Mouse (Mus musculus) adrenal gland, adult 2 months (tissue): ENCODE measurements around the gene Prkcz. TPM values are rescaled to one million over a fixed set of nuclear protein-coding genes. Genes with fewer than 3 reads are reported as not detected.
"Not testable (repeated sequence)": the region's sequence is repeated elsewhere in the genome, so short reads cannot be mapped to it uniquely, and the experiment has no call there.

Experiments used
- DNase-seq: peaks from one replicate; pipeline ENCODE4 v3.0.0; 2021
- polyA plus RNA-seq: library from polyadenylated mRNA; depleted of rRNA; stranded (reverse); fragments of >200 nt; gene quantifications from 2 replicates; pipeline ENCODE4 v1.2.3, GENCODE M21; 2012
- total RNA-seq, 2 experiments: library from RNA; stranded (reverse); gene quantifications; 2 replicates each; pipeline ENCODE4 v1.2.3; 2021

Prkcz gene
- total and polyA plus RNA-seq, 3 experiments = 4.0 to 6.0 (median 4.7) TPM

- no peak for DNase-seq
Measured at GRCm38 (mm10) chr4:155359560-155360464, 1.3 kb downstream of the Prkcz start.

GRCm38 (mm10) chr4:155357601-155358000 is 3.6 kb downstream of the Prkcz start:
- no peak for DNase-seq

- DNase-seq = no peak
Measured at GRCm38 (mm10) chr4:155356354-155356753, 4.8 kb downstream of the Prkcz start.

- DNase-seq = no peak
Measured at GRCm38 (mm10) chr4:155354546-155354945, 6.6 kb downstream of the Prkcz start.

GRCm38 (mm10) chr4:155354035-155354434 is 7.1 kb downstream of the Prkcz start:
- DNase-seq = no peak

GRCm38 (mm10) chr4:155352581-155352980 is 8.6 kb downstream of the Prkcz start:
- no peak for DNase-seq

- DNase-seq = no peak
Measured at GRCm38 (mm10) chr4:155346350-155346749, 14.8 kb downstream of the Prkcz start.

- peak; percentile 53 for DNase-seq
Measured at GRCm38 (mm10) chr4:155345608-155345953, 15.6 kb downstream of the Prkcz start.

- DNase-seq = peak; percentile 9
Measured at GRCm38 (mm10) chr4:155344716-155345607, 16.2 kb downstream of the Prkcz start.

- DNase-seq = no peak
Measured at GRCm38 (mm10) chr4:155344299-155344600, 16.9 kb downstream of the Prkcz start.

GRCm38 (mm10) chr4:155343415-155344298 is 17.5 kb downstream of the Prkcz start:
- no peak for DNase-seq

GRCm38 (mm10) chr4:155336284-155337050 is 24.7 kb downstream of the Prkcz start:
- no peak for DNase-seq

- DNase-seq = no peak
Measured at GRCm38 (mm10) chr4:155332253-155332652, 28.9 kb downstream of the Prkcz start.

GRCm38 (mm10) chr4:155328385-155328784 is 32.8 kb downstream of the Prkcz start:
- not testable (repeated sequence) for DNase-seq

- no peak for DNase-seq
Measured at GRCm38 (mm10) chr4:155325773-155326172, 35.4 kb downstream of the Prkcz start.

- no peak for DNase-seq
Measured at GRCm38 (mm10) chr4:155324511-155324910, 36.6 kb downstream of the Prkcz start.

GRCm38 (mm10) chr4:155323081-155323795 is 37.9 kb downstream of the Prkcz start:
- DNase-seq = no peak

GRCm38 (mm10) chr4:155320281-155321244 is 40.6 kb downstream of the Prkcz start:
- DNase-seq = peak; percentile 46

GRCm38 (mm10) chr4:155318266-155318665 is 42.9 kb downstream of the Prkcz start:
- peak; percentile 12 for DNase-seq
